Mouse (Mus musculus) kidney, postnatal 10 days (tissue): ENCODE measurements around the gene Fam72a.
A peak's percentile ranks its signal among the peaks of the same experiment; 100 is the strongest.

Experiments used
- DNase-seq: peaks from one replicate; pipeline ENCODE4 v3.0.0; 2021; ENCODE audit warnings: mixed read lengths

Gene Fam72a

GRCm38 (mm10) chr1:131528081-131528507, 391 bp downstream of the Fam72a start:
- DNase-seq: peak; percentile 84

GRCm38 (mm10) chr1:131528561-131529166, 961 bp downstream of the Fam72a start:
- no peak for DNase-seq

- DNase-seq: no peak
Measured at GRCm38 (mm10) chr1:131539771-131540170, 12.1 kb downstream of the Fam72a start.

GRCm38 (mm10) chr1:131540795-131541194, 13.1 kb downstream of the Fam72a start:
- DNase-seq: no peak

GRCm38 (mm10) chr1:131541431-131541830, 13.7 kb downstream of the Fam72a start:
- no peak for DNase-seq

- no peak for DNase-seq
Measured at GRCm38 (mm10) chr1:131541903-131542302, 14.2 kb downstream of the Fam72a start.

- DNase-seq: no peak
Measured at GRCm38 (mm10) chr1:131543886-131544565, 16.3 kb downstream of the Fam72a start.

GRCm38 (mm10) chr1:131546798-131547690, 19.3 kb downstream of the Fam72a start:
- no peak for DNase-seq

GRCm38 (mm10) chr1:131548494-131549365, 21.0 kb downstream of the Fam72a start:
- DNase-seq: peak; percentile 48

GRCm38 (mm10) chr1:131551956-131552355, 24.3 kb downstream of the Fam72a start:
- DNase-seq: no peak

GRCm38 (mm10) chr1:131553428-131553827, 25.7 kb downstream of the Fam72a start:
- DNase-seq: no peak

GRCm38 (mm10) chr1:131555042-131555812, 27.5 kb downstream of the Fam72a start:
- DNase-seq: peak; percentile 88

GRCm38 (mm10) chr1:131560500-131560899, 32.8 kb downstream of the Fam72a start:
- no peak for DNase-seq

GRCm38 (mm10) chr1:131562081-131562480, 34.4 kb downstream of the Fam72a start:
- no peak for DNase-seq

- peak; percentile 19 for DNase-seq
Measured at GRCm38 (mm10) chr1:131566056-131566455, 38.4 kb downstream of the Fam72a start.

- no peak for DNase-seq
Measured at GRCm38 (mm10) chr1:131569721-131570120, 42.0 kb downstream of the Fam72a start.

GRCm38 (mm10) chr1:131570391-131570790, 42.7 kb downstream of the Fam72a start:
- no peak for DNase-seq

GRCm38 (mm10) chr1:131573721-131574120, 46.0 kb downstream of the Fam72a start:
- DNase-seq: peak; percentile 55

- DNase-seq: no peak
Measured at GRCm38 (mm10) chr1:131578943-131579680, 51.4 kb downstream of the Fam72a start.

GRCm38 (mm10) chr1:131580389-131580788, 52.7 kb downstream of the Fam72a start:
- DNase-seq: no peak

- DNase-seq: no peak
Measured at GRCm38 (mm10) chr1:131583598-131583997, 55.9 kb downstream of the Fam72a start.
